Mouse (Mus musculus) right cerebral cortex, postnatal 14 days (tissue): ENCODE results near the gene Gm28230.

ENCODE experiments used
- DNase-seq: peaks from one replicate; pipeline ENCODE4 v3.0.0; 2022

Gene Gm28230

GRCm38 (mm10) chr2:74691995-74692807, 34.3 kb upstream of the Gm28230 start:
- DNase-seq = no peak

GRCm38 (mm10) chr2:74692808-74693431, 33.6 kb upstream of the Gm28230 start:
- DNase-seq = no peak

- no peak for DNase-seq
These were observed 33.1 kb upstream of the Gm28230 start for GRCm38 (mm10) chr2:74693432-74693827.

GRCm38 (mm10) chr2:74694066-74694465, 32.5 kb upstream of the Gm28230 start:
- no peak for DNase-seq

- DNase-seq = no peak
These were observed 31.1 kb upstream of the Gm28230 start for GRCm38 (mm10) chr2:74695383-74695782.

- no peak for DNase-seq
These were observed 30.6 kb upstream of the Gm28230 start for GRCm38 (mm10) chr2:74695813-74696430.

GRCm38 (mm10) chr2:74696442-74697335, 29.8 kb upstream of the Gm28230 start:
- DNase-seq = no peak

- DNase-seq = no peak
These were observed 28.9 kb upstream of the Gm28230 start, which contains the start of gene Hoxd9 for GRCm38 (mm10) chr2:74697567-74698121. Hoxd9 (plus strand) TSS chr2:74697727.

GRCm38 (mm10) chr2:74698201-74699052, 28.1 kb upstream of the Gm28230 start:
- DNase-seq = no peak

GRCm38 (mm10) chr2:74699053-74699430, 27.5 kb upstream of the Gm28230 start:
- DNase-seq = no peak

- DNase-seq = no peak
These were observed 26.6 kb upstream of the Gm28230 start for GRCm38 (mm10) chr2:74699664-74700545.

- DNase-seq = no peak
These were observed 25.9 kb upstream of the Gm28230 start for GRCm38 (mm10) chr2:74700546-74701112.

- peak; percentile 84 for DNase-seq
These were observed 24.3 kb upstream of the Gm28230 start for GRCm38 (mm10) chr2:74701949-74702819.

GRCm38 (mm10) chr2:74702820-74703219, 23.7 kb upstream of the Gm28230 start:
- no peak for DNase-seq

GRCm38 (mm10) chr2:74703317-74703716, 23.2 kb upstream of the Gm28230 start:
- DNase-seq = no peak

GRCm38 (mm10) chr2:74703720-74704392, 22.7 kb upstream of the Gm28230 start:
- DNase-seq = no peak

GRCm38 (mm10) chr2:74704393-74704998, 22.0 kb upstream of the Gm28230 start, which contains the start of gene Hoxd8:
Hoxd8 (plus strand) TSS chr2:74704615.
- no peak for DNase-seq

GRCm38 (mm10) chr2:74704999-74705466, 21.5 kb upstream of the Gm28230 start:
- DNase-seq = no peak
